Mouse (Mus musculus): ENCODE measurements at regions not wholly inside any gene's neighbourhood (a gene's known extent, or its start where the extent isn't known, plus 50 kb on each side); places are given as distances from the start of the nearest gene placed in this dataset.

- H3K4me2 ChIP-seq (replicated peaks), result no peak overlapping the region
- 62% methylated on average over 3 of the region's 3 CpGs for WGBS
Measured at GRCm38 (mm10) chr16:65160286-65160685, 54.6 kb upstream of the Htr1f start.

GRCm38 (mm10) chr16:65155536-65155935, 49.9 kb upstream of the Htr1f start:
- Histone ChIP-seq H3K4me2 (replicated peaks) (no peak overlapping the region), H3K27ac (replicated peaks) (no peak overlapping the region), H3K9me3 (no peaks in the 10 kb centered on the region), H3K36me3 (no peaks in the 10 kb centered on the region), H3K4me3 (no peak overlapping the region), H3K4me1 (no peaks in the 10 kb centered on the region), H3K9ac (replicated peaks) (no peak overlapping the region), H3K27me3 (no peaks in the 10 kb centered on the region)
- ATAC-seq (replicated peaks), result no peak
- 76% methylated on average over 1 of the region's 1 CpGs for WGBS

More at GRCm38 (mm10) chr16:65160286-65160685, 54.6 kb upstream of the Htr1f start:
- Histone ChIP-seq H3K27me3 (no peaks in the 10 kb centered on the region), H3K9ac (replicated peaks) (no peak overlapping the region), H3K36me3 (no peaks in the 10 kb centered on the region), H3K4me1 (no peaks in the 10 kb centered on the region), H3K4me3 (no peak overlapping the region), H3K9me3 (no peaks in the 10 kb centered on the region), H3K27ac (replicated peaks) (no peak overlapping the region)
- ATAC-seq (replicated peaks), result no peak
